Mouse (Mus musculus): ENCODE measurements around the gene Tnfaip8l1. TPM values are rescaled to one million over a fixed set of nuclear protein-coding genes. Genes with fewer than 3 reads are reported as not detected.

The Tnfaip8l1 gene
- total and polyA plus RNA-seq, 3 experiments: 1.1 to 3.2 (median 2.0) TPM

DNA sequence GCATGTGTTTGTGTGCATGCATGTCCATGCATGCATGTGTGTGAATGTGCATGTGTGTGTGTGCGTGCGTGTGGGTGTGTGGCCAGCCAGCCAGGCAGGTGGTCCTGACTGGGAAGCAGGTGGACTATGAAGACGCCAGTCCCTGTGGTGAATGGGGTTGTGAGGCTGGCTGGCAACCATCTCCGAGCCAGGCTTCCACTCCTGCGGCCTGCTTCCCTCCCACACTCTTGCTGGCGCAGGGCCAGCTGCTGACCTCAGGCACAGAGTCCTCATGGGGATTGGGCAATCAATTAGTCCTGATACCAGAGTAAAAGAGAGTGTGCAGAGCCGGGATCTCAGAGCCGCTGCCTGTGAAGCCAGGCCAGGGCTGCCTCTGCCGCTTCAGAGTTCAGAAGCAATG lies 8.6 kb upstream of the Tnfaip8l1 start:
- TF ChIP-seq CTCF (IDR thresholded peaks at IDR 0.05; ENCODE audit: low read depth, low read length) (no peak), POLR2AphosphoS5 (IDR thresholded peaks at IDR 0.05; ENCODE audit: insufficient replicate concordance, low read depth, low read length) (no peak), TAL1 (conservative IDR thresholded peaks at IDR 0.05; ENCODE audit: low read depth, low read length) (no peak), GATA1 (IDR thresholded peaks at IDR 0.05; ENCODE audit: borderline replicate concordance, low read length) (no peak), GATA2 (IDR thresholded peaks at IDR 0.05; ENCODE audit: borderline replicate concordance, low read depth, low read length) (no peak)
- peaks cover 81% of the 10 kb centered on the region for H3K27me3 ChIP-seq (ENCODE audit: insufficient read depth, low read length)
- H3K4me3 ChIP-seq (ENCODE audit: low read depth, low read length): no peak overlapping the region
- H3K4me1 ChIP-seq (ENCODE audit: insufficient read depth, low read depth, low read length): peaks cover 5% of the 10 kb centered on the region; the same call in 1 of the 2 replicates
- no peaks in the 10 kb centered on the region for H3K36me3 ChIP-seq (replicated peaks)
- ATAC-seq (ENCODE audit: extremely low read depth, insufficient number of reproducible peaks, low FRiP score, poor library complexity, severe bottlenecking) (no peak), DNase-seq (ENCODE audit: low spot score) (no peak)
- no peaks in the 10 kb centered on the region for H3K9me3 ChIP-seq (replicated peaks)

DNA sequence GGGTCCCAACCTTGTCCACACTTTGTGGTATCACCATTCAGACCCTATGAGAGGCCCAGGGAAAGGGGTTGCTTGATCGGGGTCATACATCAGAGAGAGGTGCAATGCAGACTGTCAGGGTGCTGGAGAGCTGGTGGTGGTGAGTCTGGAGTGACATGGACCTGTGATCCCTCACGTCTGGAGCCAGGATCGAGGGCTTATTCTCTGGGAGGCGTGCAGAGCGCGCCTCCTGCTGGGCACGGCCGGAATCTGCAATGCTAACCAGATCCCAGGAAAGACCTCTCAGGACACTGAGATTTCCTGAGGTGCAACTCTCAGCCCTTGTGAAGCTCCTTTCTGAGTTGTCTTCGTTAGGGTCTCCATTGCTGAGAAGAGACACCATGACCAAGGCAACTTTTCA lies 2.5 kb upstream of the Tnfaip8l1 start:
- ATAC-seq (ENCODE audit: extremely low read depth, insufficient number of reproducible peaks, low FRiP score, poor library complexity, severe bottlenecking) (no peak), DNase-seq (ENCODE audit: low spot score) (peak; percentile 65)
- peaks cover 37% of the 10 kb centered on the region for H3K4me1 ChIP-seq (ENCODE audit: insufficient read depth, low read depth, low read length)
- H3K4me3 ChIP-seq (ENCODE audit: low read depth, low read length): no peak overlapping the region
- H3K9me3 ChIP-seq (replicated peaks): no peaks in the 10 kb centered on the region
- no peaks in the 10 kb centered on the region for H3K36me3 ChIP-seq (replicated peaks)
- TF ChIP-seq GATA2 (IDR thresholded peaks at IDR 0.05; ENCODE audit: borderline replicate concordance, low read depth, low read length) (no peak), POLR2AphosphoS5 (IDR thresholded peaks at IDR 0.05; ENCODE audit: insufficient replicate concordance, low read depth, low read length) (no peak), CTCF (IDR thresholded peaks at IDR 0.05; ENCODE audit: low read depth, low read length) (peak; percentile 79)
- H3K27me3 ChIP-seq (ENCODE audit: insufficient read depth, low read length): peaks cover 61% of the 10 kb centered on the region

DNA sequence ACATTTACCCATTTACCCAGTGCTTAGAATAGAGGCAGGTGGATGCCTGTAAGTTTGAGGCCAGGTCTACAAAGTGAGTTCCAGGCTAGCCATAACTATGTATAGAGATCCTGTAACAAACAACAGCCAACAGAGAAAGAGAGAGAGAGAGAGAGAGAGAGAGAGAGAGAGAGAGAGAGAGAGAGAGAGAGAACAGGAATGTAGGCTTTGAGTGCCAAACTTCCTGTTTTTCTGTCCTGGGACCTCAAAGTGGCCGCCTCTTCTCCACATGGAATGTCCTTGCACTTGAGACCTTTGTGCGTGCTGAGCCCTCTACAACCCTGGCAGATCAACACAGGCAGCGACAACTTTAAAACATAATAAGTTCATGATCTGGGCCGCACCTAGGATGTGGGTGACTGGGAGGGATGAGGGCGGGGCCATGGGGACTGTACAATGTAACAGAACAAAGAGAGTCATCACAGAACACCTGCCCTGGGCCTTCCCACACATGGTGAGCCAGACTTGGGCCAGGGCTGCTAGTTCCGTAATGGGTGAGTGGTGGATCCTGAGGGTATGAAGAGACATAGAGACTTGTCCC lies 1.3 kb downstream of the Tnfaip8l1 start:
- Histone ChIP-seq H3K36me3 (replicated peaks) (no peaks in the 10 kb centered on the region), H3K9me3 (replicated peaks) (no peaks in the 10 kb centered on the region), H3K4me1 (ENCODE audit: insufficient read depth, low read depth, low read length) (peaks cover 40% of the 10 kb centered on the region), H3K27me3 (ENCODE audit: insufficient read depth, low read length) (peaks cover 47% of the 10 kb centered on the region), H3K4me3 (ENCODE audit: low read depth, low read length) (no peak overlapping the region)
- no peak for TF ChIP-seq GATA1 (IDR thresholded peaks at IDR 0.05; ENCODE audit: borderline replicate concordance, low read length)
- no peak for TF ChIP-seq TAL1 (conservative IDR thresholded peaks at IDR 0.05; ENCODE audit: low read depth, low read length)
- TF ChIP-seq GATA2 (IDR thresholded peaks at IDR 0.05; ENCODE audit: borderline replicate concordance, low read depth, low read length): no peak
- no peak for TF ChIP-seq CTCF (IDR thresholded peaks at IDR 0.05; ENCODE audit: low read depth, low read length)
- no peak for TF ChIP-seq POLR2AphosphoS5 (IDR thresholded peaks at IDR 0.05; ENCODE audit: insufficient replicate concordance, low read depth, low read length)
- no peak for DNase-seq (ENCODE audit: low spot score)
- ATAC-seq (ENCODE audit: extremely low read depth, insufficient number of reproducible peaks, low FRiP score, poor library complexity, severe bottlenecking): no peak

DNA sequence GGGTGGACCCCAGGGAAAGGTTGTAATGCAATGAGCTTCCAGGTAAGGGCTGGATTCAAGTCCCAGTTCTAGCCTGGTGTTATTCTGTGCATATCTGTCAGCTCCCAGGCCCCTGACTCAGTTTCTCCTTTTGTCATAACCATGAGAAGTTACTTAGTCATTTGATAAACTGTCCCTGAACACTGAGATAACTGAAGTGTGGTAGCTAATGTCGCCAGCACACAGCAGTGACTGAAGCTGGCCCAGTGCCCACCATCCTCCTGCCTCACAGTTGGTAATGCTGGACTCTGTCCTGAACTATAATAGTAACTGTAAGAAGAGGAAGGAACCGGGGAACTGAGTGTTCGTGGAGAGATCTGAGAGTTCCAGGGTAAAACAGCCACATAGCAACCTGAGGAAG lies 2.2 kb downstream of the Tnfaip8l1 start:
- DNase-seq (ENCODE audit: low spot score): no peak
- no peak for ATAC-seq (ENCODE audit: extremely low read depth, insufficient number of reproducible peaks, low FRiP score, poor library complexity, severe bottlenecking)
- Histone ChIP-seq H3K4me3 (ENCODE audit: low read depth, low read length) (no peak overlapping the region), H3K4me1 (ENCODE audit: insufficient read depth, low read depth, low read length) (peaks cover 40% of the 10 kb centered on the region), H3K27me3 (ENCODE audit: insufficient read depth, low read length) (peaks cover 47% of the 10 kb centered on the region), H3K9me3 (replicated peaks) (no peaks in the 10 kb centered on the region), H3K36me3 (replicated peaks) (no peaks in the 10 kb centered on the region)
- TF ChIP-seq CTCF (IDR thresholded peaks at IDR 0.05; ENCODE audit: low read depth, low read length): no peak
- no peak for TF ChIP-seq GATA1 (IDR thresholded peaks at IDR 0.05; ENCODE audit: borderline replicate concordance, low read length)
- TF ChIP-seq POLR2AphosphoS5 (IDR thresholded peaks at IDR 0.05; ENCODE audit: insufficient replicate concordance, low read depth, low read length): no peak
- no peak for TF ChIP-seq TAL1 (conservative IDR thresholded peaks at IDR 0.05; ENCODE audit: low read depth, low read length)
- no peak for TF ChIP-seq GATA2 (IDR thresholded peaks at IDR 0.05; ENCODE audit: borderline replicate concordance, low read depth, low read length)

DNA sequence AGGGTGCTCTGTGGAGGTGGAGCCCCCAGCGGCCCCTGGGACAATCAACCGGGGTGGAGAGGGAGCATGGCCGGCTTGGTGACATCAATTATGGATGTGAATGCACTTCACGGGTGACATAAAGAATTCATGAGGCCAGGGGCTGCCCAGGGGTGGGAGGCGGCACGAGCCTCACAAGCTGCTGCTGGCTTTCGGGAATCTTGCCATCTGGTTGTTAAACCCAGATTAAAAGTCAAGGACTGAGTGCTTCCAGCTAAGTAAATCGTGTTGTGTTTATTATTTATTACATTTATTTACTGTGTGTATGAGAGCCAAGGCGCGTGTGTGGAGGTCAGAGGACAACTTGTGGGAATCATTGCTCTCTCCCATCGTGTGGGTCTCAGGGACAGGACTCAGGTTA lies 3.4 kb downstream of the Tnfaip8l1 start:
- TF ChIP-seq GATA1 (IDR thresholded peaks at IDR 0.05; ENCODE audit: borderline replicate concordance, low read length): no peak
- TF ChIP-seq POLR2AphosphoS5 (IDR thresholded peaks at IDR 0.05; ENCODE audit: insufficient replicate concordance, low read depth, low read length): no peak
- no peak for TF ChIP-seq CTCF (IDR thresholded peaks at IDR 0.05; ENCODE audit: low read depth, low read length)
- no peak for TF ChIP-seq GATA2 (IDR thresholded peaks at IDR 0.05; ENCODE audit: borderline replicate concordance, low read depth, low read length)
- TF ChIP-seq TAL1 (conservative IDR thresholded peaks at IDR 0.05; ENCODE audit: low read depth, low read length): no peak
- no peaks in the 10 kb centered on the region for H3K9me3 ChIP-seq (replicated peaks)
- peaks cover 52% of the 10 kb centered on the region for H3K27me3 ChIP-seq (ENCODE audit: insufficient read depth, low read length)
- no peaks in the 10 kb centered on the region for H3K36me3 ChIP-seq (replicated peaks)
- H3K4me3 ChIP-seq (ENCODE audit: low read depth, low read length): no peak overlapping the region
- ATAC-seq (ENCODE audit: extremely low read depth, insufficient number of reproducible peaks, low FRiP score, poor library complexity, severe bottlenecking) (no peak), DNase-seq (ENCODE audit: low spot score) (no peak)
- H3K4me1 ChIP-seq (ENCODE audit: insufficient read depth, low read depth, low read length): peaks cover 44% of the 10 kb centered on the region

DNA sequence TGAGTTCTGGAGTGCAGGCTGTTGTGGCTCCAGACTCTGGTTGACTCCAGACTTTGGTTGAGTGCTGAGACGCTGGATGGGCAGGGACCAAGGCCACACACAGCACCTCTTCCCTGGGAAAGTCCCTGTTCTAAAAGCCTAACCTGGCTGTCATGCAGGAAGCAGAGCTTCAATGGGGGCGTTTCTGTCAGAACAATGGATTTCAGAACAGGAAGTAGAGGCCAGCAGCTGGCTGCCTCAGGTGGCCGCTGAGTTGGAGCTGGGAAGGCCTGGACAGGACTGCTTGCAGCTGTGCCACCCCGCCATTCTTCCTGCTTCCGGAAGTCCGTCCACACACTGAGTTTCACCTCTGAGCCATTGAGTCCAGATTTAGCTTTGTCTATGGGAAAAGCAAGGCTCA lies 7.6 kb downstream of the Tnfaip8l1 start:
- Histone ChIP-seq H3K4me1 (ENCODE audit: insufficient read depth, low read depth, low read length) (peaks cover 10% of the 10 kb centered on the region), H3K27me3 (ENCODE audit: insufficient read depth, low read length) (peaks cover 54% of the 10 kb centered on the region), H3K4me3 (ENCODE audit: low read depth, low read length) (no peak overlapping the region), H3K9me3 (replicated peaks) (no peaks in the 10 kb centered on the region), H3K36me3 (replicated peaks) (peaks cover 9% of the 10 kb centered on the region)
- no peak for TF ChIP-seq CTCF (IDR thresholded peaks at IDR 0.05; ENCODE audit: low read depth, low read length)
- DNase-seq (ENCODE audit: low spot score) (no peak), ATAC-seq (ENCODE audit: extremely low read depth, insufficient number of reproducible peaks, low FRiP score, poor library complexity, severe bottlenecking) (no peak)

DNA sequence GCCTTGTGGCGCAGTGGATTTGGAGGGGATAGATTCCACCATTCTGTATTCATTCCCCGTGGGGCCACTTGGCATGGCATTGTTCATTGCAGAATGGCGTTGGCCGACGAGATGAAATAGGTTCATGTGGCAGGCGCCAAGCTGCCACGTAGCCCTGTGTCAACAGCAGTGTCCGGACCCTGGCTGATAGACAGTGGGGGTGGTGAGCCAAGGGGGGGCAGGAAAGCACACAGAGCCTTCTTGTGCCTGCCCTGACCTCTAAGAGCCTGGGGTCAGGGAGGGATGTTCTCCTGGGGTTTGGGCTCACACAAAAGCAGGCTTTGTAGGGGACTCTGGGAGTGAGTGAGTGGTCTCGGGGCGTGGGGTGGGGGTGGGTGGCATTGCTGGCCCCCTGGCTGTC lies 8.4 kb downstream of the Tnfaip8l1 start:
- H3K4me1 ChIP-seq (ENCODE audit: insufficient read depth, low read depth, low read length): peaks cover 7% of the 10 kb centered on the region; the same call in 1 of the 2 replicates
- no peak for ATAC-seq (ENCODE audit: extremely low read depth, insufficient number of reproducible peaks, low FRiP score, poor library complexity, severe bottlenecking)
- H3K4me3 ChIP-seq (ENCODE audit: low read depth, low read length): no peak overlapping the region
- no peak for TF ChIP-seq POLR2AphosphoS5 (IDR thresholded peaks at IDR 0.05; ENCODE audit: insufficient replicate concordance, low read depth, low read length)
- TF ChIP-seq GATA1 (IDR thresholded peaks at IDR 0.05; ENCODE audit: borderline replicate concordance, low read length): no peak
- no peak for TF ChIP-seq TAL1 (conservative IDR thresholded peaks at IDR 0.05; ENCODE audit: low read depth, low read length)
- no peak for TF ChIP-seq CTCF (IDR thresholded peaks at IDR 0.05; ENCODE audit: low read depth, low read length)
- TF ChIP-seq GATA2 (IDR thresholded peaks at IDR 0.05; ENCODE audit: borderline replicate concordance, low read depth, low read length): no peak
- H3K27me3 ChIP-seq (ENCODE audit: insufficient read depth, low read length): peaks cover 48% of the 10 kb centered on the region
- peaks cover 16% of the 10 kb centered on the region for H3K36me3 ChIP-seq (replicated peaks)
- no peaks in the 10 kb centered on the region for H3K9me3 ChIP-seq (replicated peaks)
- no peak for DNase-seq (ENCODE audit: low spot score)

All from G1E (cell line).